Mouse (Mus musculus) spleen, adult 2 months (tissue): ENCODE results near the gene Tas2r109. TPM values are rescaled to one million over a fixed set of nuclear protein-coding genes. Genes with fewer than 3 reads are reported as not detected.
"Not testable (repeated sequence)": the region's sequence is repeated elsewhere in the genome, so short reads cannot be mapped to it uniquely, and the experiment has no call there.

Experiments
- DNase-seq, 2 experiments: peaks; one replicate each; pipeline versions ENCODE4 v3.0.0 to v3.0.0-alpha.2; 2012 to 2021; ENCODE audit warnings: low spot score in 2 of 2, low read depth in 1 of 2
- H3K27ac ChIP-seq: fragments of 200-500 bp; 2 replicates; pipeline ENCODE4 v1.5.1; 2012; ENCODE audit warnings: low read length, inconsistent platforms; ENCODE audit not compliant: insufficient read depth
- H3K27me3 ChIP-seq: fragments of 200-500 bp; 2 replicates; pipeline ENCODE4 v1.6.1; 2012; ENCODE audit warnings: mild to moderate bottlenecking, moderate library complexity, low read length, inconsistent platforms; ENCODE audit not compliant: control insufficient read depth, insufficient read depth
- H3K36me3 ChIP-seq: fragments of 200-500 bp; 2 replicates; pipeline ENCODE4 v1.6.1; 2012; ENCODE audit warnings: mild to moderate bottlenecking, low read length, inconsistent platforms; ENCODE audit not compliant: control insufficient read depth, insufficient read depth
- H3K4me1 ChIP-seq: fragments of 200-500 bp; 2 replicates; pipeline ENCODE4 v1.6.1; 2011; ENCODE audit warnings: inconsistent platforms; ENCODE audit not compliant: control insufficient read depth, insufficient read depth, insufficient read length
- H3K4me3 ChIP-seq: fragments of 200-500 bp; 2 replicates; pipeline ENCODE4 v1.5.1; 2011; ENCODE audit warnings: mild to moderate bottlenecking, inconsistent platforms; ENCODE audit not compliant: insufficient read depth, insufficient read length; ENCODE audit errors: extremely low read depth
- CTCF ChIP-seq: fragments of 200-500 bp; IDR thresholded peaks from 2 replicates; pipeline ENCODE4 v1.5.1; 2011; ENCODE audit warnings: mild to moderate bottlenecking, inconsistent platforms; ENCODE audit not compliant: insufficient read depth, insufficient read length, insufficient replicate concordance; ENCODE audit errors: extremely low read depth
- POLR2A ChIP-seq: fragments of 200-500 bp; IDR thresholded peaks from 2 replicates; pipeline ENCODE4 v1.6.1; 2011; ENCODE audit warnings: low read depth, low read length, inconsistent platforms
- WGBS: fragments of 180-500 bp; shearing (Covaris S2); methylation state at CpG from one replicate; pipeline ENCODE4 v1.1.7; 2018; 5-methylcytosine and 5-hydroxymethylcytosine counted together
- polyA plus RNA-seq: library from polyadenylated mRNA; depleted of rRNA; stranded (reverse); fragments of >200 nt; gene quantifications from 2 replicates; pipeline ENCODE4 v1.2.3, GENCODE M21; 2012; rRNA removed

The Tas2r109 gene
- polyA plus RNA-seq, result not detected in 2 replicates

DNA sequence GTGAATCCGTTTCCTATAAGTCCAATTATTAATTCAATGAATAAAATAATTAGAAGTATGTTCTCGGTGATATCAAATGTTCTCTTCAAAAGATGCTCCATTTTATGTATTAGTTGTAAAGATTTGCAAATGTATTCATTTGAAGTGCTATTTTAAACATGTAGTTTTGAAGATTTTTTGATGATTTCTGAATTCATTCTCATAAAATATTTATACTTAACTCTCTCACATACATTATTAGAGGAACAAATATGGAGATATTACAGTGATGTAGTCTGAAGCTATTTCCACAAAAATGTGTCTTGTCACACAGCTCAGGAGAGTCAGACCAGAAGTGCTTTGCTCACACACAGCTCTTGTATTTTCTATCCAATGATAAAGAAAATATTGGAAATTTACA, at the start of gene Tas2r109:
Gene Tas2r109, minus strand, starts transcription at position 101 of the 400 bp plus-strand sequence.
- DNase-seq, result no peak

DNA sequence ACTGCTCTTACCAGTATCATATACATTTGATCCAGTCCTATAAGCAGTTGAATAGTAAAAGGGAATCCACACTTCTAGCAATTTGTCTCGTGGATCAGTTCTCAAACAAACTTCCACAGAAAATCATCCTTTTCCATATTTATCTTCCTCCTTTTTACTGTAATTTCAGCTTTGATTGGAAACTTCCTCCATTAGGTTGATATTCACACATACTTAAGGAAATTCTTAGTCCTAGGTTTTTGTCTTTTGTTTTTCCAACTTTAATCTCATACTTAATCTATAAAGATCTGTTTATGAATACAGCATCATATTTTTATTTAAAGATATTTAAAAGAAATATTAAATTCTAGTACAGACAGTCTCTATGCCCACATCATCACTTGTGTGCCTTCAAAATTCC, 22.9 kb downstream of the Tas2r109 start, which contains the start of gene Tas2r131:
Gene Tas2r131, minus strand, starts transcription at position 101 of the 400 bp plus-strand sequence.
- H3K27ac ChIP-seq, result no peak within 1 kb of the TSS
- 66% methylated on average over 1 of the region's 1 CpGs for WGBS
- H3K36me3 ChIP-seq, result no peaks in the 10 kb centered on the region
- H3K4me3 ChIP-seq, result no peak within 1 kb of the TSS
- H3K4me1 ChIP-seq, result no peaks in the 10 kb centered on the region
- H3K27me3 ChIP-seq, result no peaks in the 10 kb centered on the region
- no peak for TF ChIP-seq CTCF
- TF ChIP-seq POLR2A, result no peak
- DNase-seq, result no peak

More for the DNA sequence above, at the start of gene Tas2r109:
- TF ChIP-seq POLR2A (no peak), CTCF (no peak)
- Histone ChIP-seq H3K27ac (no peak within 1 kb of the TSS), H3K4me1 (no peaks in the 10 kb centered on the region), H3K4me3 (no peak within 1 kb of the TSS), H3K27me3 (no peaks in the 10 kb centered on the region), H3K36me3 (no peaks in the 10 kb centered on the region)
- WGBS, result 69% methylated on average over 2 of the region's 2 CpGs

DNA sequence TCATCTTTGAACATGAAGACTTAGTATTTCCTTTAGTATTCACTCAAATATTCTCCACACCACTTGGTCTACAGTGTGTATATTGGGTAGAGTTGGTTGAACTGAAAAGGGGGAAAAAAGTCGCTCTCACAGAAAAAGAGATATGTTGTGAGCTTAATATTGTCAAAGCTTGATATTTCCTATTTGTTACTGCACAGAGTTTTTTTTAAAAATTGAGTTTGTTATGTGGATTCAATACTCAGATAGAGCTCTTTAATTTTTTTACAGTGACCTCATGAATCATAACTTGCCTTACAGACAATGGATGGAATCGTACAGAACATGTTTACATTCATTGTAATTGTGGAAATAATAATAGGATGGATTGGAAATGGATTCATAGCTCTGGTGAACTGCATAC, 30.0 kb downstream of the Tas2r109 start, which contains the start of gene Tas2r129:
Gene Tas2r129, plus strand, starts transcription at position 301 of the 400 bp plus-strand sequence.
- TF ChIP-seq POLR2A (no peak), CTCF (no peak)
- Histone ChIP-seq H3K27ac (no peak within 1 kb of the TSS), H3K4me1 (no peaks in the 10 kb centered on the region), H3K4me3 (no peak within 1 kb of the TSS), H3K27me3 (no peaks in the 10 kb centered on the region), H3K36me3 (no peaks in the 10 kb centered on the region)
- 72% methylated on average over 2 of the region's 2 CpGs for WGBS
- no peak for DNase-seq

DNA sequence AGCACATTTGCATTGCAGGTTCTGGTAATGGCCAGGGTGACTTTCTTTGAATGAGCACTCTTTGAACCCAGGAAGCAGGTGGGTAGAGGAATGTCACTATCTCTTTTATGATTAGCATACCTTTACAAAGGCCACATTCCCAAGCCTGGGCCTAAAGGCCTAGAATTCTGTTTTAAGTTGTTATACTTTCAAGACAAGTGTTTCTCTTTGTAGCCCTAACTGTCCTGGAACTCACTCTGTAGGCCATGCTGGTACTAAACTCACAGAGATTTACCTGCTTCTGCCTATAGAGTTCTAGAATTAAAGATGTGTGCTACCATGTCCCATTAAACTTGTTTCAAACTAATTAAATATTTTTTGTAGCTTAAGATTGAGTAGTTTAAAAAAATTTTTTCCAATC, 39.4 kb downstream of the Tas2r109 start:
- H3K36me3 ChIP-seq, H3K4me1 ChIP-seq, H3K27me3 ChIP-seq, DNase-seq, H3K4me3 ChIP-seq, H3K27ac ChIP-seq: not testable (repeated sequence)

Other genes with a start within 250 kb of the Tas2r109 start
- not detected in 2 replicates for gene Tas2r115, start 242.9 kb downstream of the Tas2r109 start, polyA plus RNA-seq
- not detected in 2 replicates for gene Tas2r124, start 226.2 kb downstream of the Tas2r109 start, polyA plus RNA-seq
- not detected in 2 replicates for gene Tas2r102, start 218.8 kb downstream of the Tas2r109 start, polyA plus RNA-seq
- gene Tas2r136, start 202.8 kb downstream of the Tas2r109 start, polyA plus RNA-seq, result not detected in 2 replicates
- not detected in 2 replicates for gene Tas2r117, start 178.1 kb downstream of the Tas2r109 start, polyA plus RNA-seq
- not detected in 2 replicates for gene Tas2r123, start 133.8 kb downstream of the Tas2r109 start, polyA plus RNA-seq
- gene Tas2r116, start 125.5 kb downstream of the Tas2r109 start, polyA plus RNA-seq, result not detected in 2 replicates
- gene Tas2r110, start 113.0 kb downstream of the Tas2r109 start, polyA plus RNA-seq, result not detected in 2 replicates
- gene Tas2r113, start 88.0 kb downstream of the Tas2r109 start, polyA plus RNA-seq, result not detected in 2 replicates
- gene Tas2r125, start 71.3 kb downstream of the Tas2r109 start, polyA plus RNA-seq, result not detected in 2 replicates
- not detected in 2 replicates for gene Tas2r129, start 29.9 kb downstream of the Tas2r109 start, polyA plus RNA-seq
- not detected in 2 replicates for gene Tas2r131, start 23.0 kb downstream of the Tas2r109 start, polyA plus RNA-seq
- not detected in 2 replicates for gene Tas2r103, start 56.1 kb upstream of the Tas2r109 start, polyA plus RNA-seq
- not detected in 2 replicates for gene Tas2r140, start 74.9 kb upstream of the Tas2r109 start, polyA plus RNA-seq
- 36.2 and 62.1 TPM in 2 replicates for gene Smim10l1, start 123.9 kb upstream of the Tas2r109 start, polyA plus RNA-seq